Mouse (Mus musculus) forebrain, embryonic 12.5 days (tissue): ENCODE results near the gene P3h4. TPM values are rescaled to one million over a fixed set of nuclear protein-coding genes. Genes with fewer than 3 reads are reported as not detected.

Experiments
- ATAC-seq: fragments of 200-750 bp; cut with Nextera tagmentation; 2 replicates; pipeline ENCODE4 v1.8.0; 2017; ENCODE audit warnings: moderate TSS enrichment; ENCODE audit not compliant: low FRiP score
- H3K27ac ChIP-seq: fragments of 300-500 bp; sonication (generic); 2 replicates; pipeline ENCODE4 v1.5.1; 2016; ENCODE audit warnings: mild to moderate bottlenecking
- H3K27me3 ChIP-seq: fragments of 300-500 bp; sonication (generic); 2 replicates; pipeline ENCODE4 v1.6.1; 2016; ENCODE audit warnings: mild to moderate bottlenecking
- H3K36me3 ChIP-seq: fragments of 300-500 bp; sonication (generic); replicated peaks from 2 replicates; pipeline ENCODE4 v1.6.1; 2016; ENCODE audit warnings: mild to moderate bottlenecking
- H3K4me1 ChIP-seq: fragments of 300-500 bp; sonication (generic); 2 replicates; pipeline ENCODE4 v1.6.1; 2016
- H3K4me2 ChIP-seq: fragments of 300-500 bp; sonication (generic); 2 replicates; pipeline ENCODE4 v1.6.1; 2016; ENCODE audit warnings: mild to moderate bottlenecking, moderate library complexity
- H3K4me3 ChIP-seq: fragments of 300-500 bp; sonication (generic); replicated peaks from 2 replicates; pipeline ENCODE4 v1.5.1; 2016; ENCODE audit warnings: mild to moderate bottlenecking
- H3K9ac ChIP-seq: fragments of 300-500 bp; sonication (generic); 2 replicates; pipeline ENCODE4 v1.6.1; 2016; ENCODE audit warnings: mild to moderate bottlenecking
- H3K9me3 ChIP-seq: fragments of 300-500 bp; sonication (generic); 2 replicates; pipeline ENCODE4 v1.6.1; 2016
- WGBS: fragments of 180-500 bp; shearing (Covaris S2); methylation state at CpG from one replicate; pipeline ENCODE4 v1.1.7; 2016; 5-methylcytosine and 5-hydroxymethylcytosine counted together
- polyA plus RNA-seq: library from polyadenylated mRNA; unstranded; fragments of >200 nt; fragmentation: Nextera tagmentation; extraction: Ambion mirVana; gene quantifications from 2 replicates; pipeline ENCODE4 v1.2.1, GENCODE M21; 2016

P3h4 gene
- polyA plus RNA-seq, 1 experiment from 2014 or later = 18.9 TPM

GRCm38 (mm10) chr11:100426820-100427219 lies 12.2 kb upstream of the P3h4 start:
- Histone ChIP-seq H3K9me3 (no peaks in the 10 kb centered on the region), H3K9ac (no peak overlapping the region), H3K4me2 (no peak overlapping the region), H3K4me1 (no peaks in the 10 kb centered on the region; the same call in 1 of the 2 replicates), H3K4me3 (no peak overlapping the region), H3K27me3 (no peaks in the 10 kb centered on the region), H3K27ac (no peak overlapping the region), H3K36me3 (peaks cover 26% of the 10 kb centered on the region)
- no peak for ATAC-seq
- WGBS = 88% methylated on average over 3 of the region's 3 CpGs

GRCm38 (mm10) chr11:100425851-100426250 lies 11.2 kb upstream of the P3h4 start:
- Histone ChIP-seq H3K4me2 (no peak overlapping the region), H3K4me1 (no peaks in the 10 kb centered on the region; the same call in 1 of the 2 replicates), H3K4me3 (no peak overlapping the region), H3K36me3 (peaks cover 21% of the 10 kb centered on the region), H3K27me3 (no peaks in the 10 kb centered on the region), H3K9me3 (no peaks in the 10 kb centered on the region), H3K9ac (no peak overlapping the region), H3K27ac (0 out of 2 replicates have a peak overlapping the region, but pooled peaks have one; percentile 13)
- WGBS = 39% methylated on average over 7 of the region's 7 CpGs
- 0 out of 2 replicates have a peak, but pooled peaks have one; percentile 41 for ATAC-seq

- H3K36me3 ChIP-seq = peaks cover 3% of the 10 kb centered on the region; the same call in 1 of the 2 replicates
These were observed 9.2 kb upstream of the P3h4 start for GRCm38 (mm10) chr11:100423836-100424235.

GRCm38 (mm10) chr11:100421537-100421936 lies 6.9 kb upstream of the P3h4 start:
- peaks cover 7% of the 10 kb centered on the region for H3K27me3 ChIP-seq
- no peaks in the 10 kb centered on the region for H3K9me3 ChIP-seq
- H3K9ac ChIP-seq = no peak overlapping the region
- no peaks in the 10 kb centered on the region; the same call in 1 of the 2 replicates for H3K4me1 ChIP-seq
- no peak overlapping the region for H3K4me3 ChIP-seq
- no peak overlapping the region for H3K4me2 ChIP-seq
- H3K27ac ChIP-seq = no peak overlapping the region
- H3K36me3 ChIP-seq = 0 out of 2 replicates have a peak, but pooled peaks cover 3% of the 10 kb centered on the region
- WGBS = 80% methylated on average over 8 of the region's 8 CpGs
- no peak for ATAC-seq

More at GRCm38 (mm10) chr11:100423836-100424235, 9.2 kb upstream of the P3h4 start:
- no peaks in the 10 kb centered on the region for H3K27me3 ChIP-seq
- H3K9ac ChIP-seq = no peak overlapping the region
- 96% methylated on average over 7 of the region's 7 CpGs for WGBS
- no peaks in the 10 kb centered on the region for H3K9me3 ChIP-seq
- no peak overlapping the region for H3K27ac ChIP-seq
- H3K4me1 ChIP-seq = no peaks in the 10 kb centered on the region; the same call in 1 of the 2 replicates
- H3K4me3 ChIP-seq = no peak overlapping the region
- no peak for ATAC-seq
- H3K4me2 ChIP-seq = no peak overlapping the region; the same call in 1 of the 2 replicates

- peak within 1 kb of the TSS; percentile 74 for H3K4me2 ChIP-seq
- H3K4me3 ChIP-seq = peak within 1 kb of the TSS; percentile 54
- H3K36me3 ChIP-seq = no peaks in the 10 kb centered on the region
- H3K4me1 ChIP-seq = peaks cover 39% of the 10 kb centered on the region
- WGBS = under 1% methylated on average over 30 of the region's 31 CpGs
- peak within 1 kb of the TSS; percentile 61 for H3K9ac ChIP-seq
- peak; percentile 49; the same call in 1 of the 2 replicates for ATAC-seq
- H3K27me3 ChIP-seq = peaks cover 40% of the 10 kb centered on the region
- peak within 1 kb of the TSS; percentile 37 for H3K27ac ChIP-seq
- no peaks in the 10 kb centered on the region for H3K9me3 ChIP-seq
These were observed 532 bp upstream of the P3h4 start, which contains the start of gene Fkbp10 for GRCm38 (mm10) chr11:100414914-100415822. TSS of gene Fkbp10 (plus strand) at chr11:100415697.

- 80% methylated on average over 11 of the region's 11 CpGs for WGBS
- ATAC-seq = no peak
These were observed 1.1 kb downstream of the P3h4 start for GRCm38 (mm10) chr11:100413541-100413940.

GRCm38 (mm10) chr11:100411736-100412135 lies 2.9 kb downstream of the P3h4 start:
- Histone ChIP-seq H3K9me3 (no peaks in the 10 kb centered on the region), H3K4me3 (no peak overlapping the region), H3K4me1 (peaks cover 39% of the 10 kb centered on the region), H3K4me2 (no peak overlapping the region), H3K27me3 (peaks cover 35% of the 10 kb centered on the region), H3K36me3 (no peaks in the 10 kb centered on the region), H3K9ac (no peak overlapping the region), H3K27ac (no peak overlapping the region)
- 87% methylated on average over 11 of the region's 11 CpGs for WGBS
- no peak for ATAC-seq

More at GRCm38 (mm10) chr11:100413541-100413940, 1.1 kb downstream of the P3h4 start:
- Histone ChIP-seq H3K4me1 (peaks cover 39% of the 10 kb centered on the region), H3K27ac (no peak overlapping the region), H3K9me3 (no peaks in the 10 kb centered on the region), H3K4me3 (peak overlapping the region; percentile 54), H3K27me3 (peaks cover 40% of the 10 kb centered on the region), H3K9ac (peak overlapping the region; percentile 61), H3K36me3 (no peaks in the 10 kb centered on the region), H3K4me2 (peak overlapping the region; percentile 74)

GRCm38 (mm10) chr11:100409686-100410085 lies 5.0 kb downstream of the P3h4 start:
- Histone ChIP-seq H3K9me3 (no peaks in the 10 kb centered on the region), H3K4me2 (no peak overlapping the region), H3K4me3 (no peak overlapping the region), H3K27me3 (peaks cover 14% of the 10 kb centered on the region), H3K27ac (no peak overlapping the region), H3K4me1 (peaks cover 28% of the 10 kb centered on the region), H3K36me3 (no peaks in the 10 kb centered on the region), H3K9ac (no peak overlapping the region)
- 83% methylated on average over 3 of the region's 3 CpGs for WGBS
- ATAC-seq = no peak

- WGBS = 91% methylated on average over 12 of the region's 12 CpGs
- no peaks in the 10 kb centered on the region for H3K36me3 ChIP-seq
- H3K4me1 ChIP-seq = peaks cover 23% of the 10 kb centered on the region
- no peak overlapping the region for H3K4me2 ChIP-seq
- H3K9me3 ChIP-seq = no peaks in the 10 kb centered on the region
- H3K27me3 ChIP-seq = peaks cover 9% of the 10 kb centered on the region
- no peak overlapping the region for H3K9ac ChIP-seq
- no peak overlapping the region for H3K4me3 ChIP-seq
- ATAC-seq = no peak
- no peak overlapping the region for H3K27ac ChIP-seq
These were observed 5.7 kb downstream of the P3h4 start for GRCm38 (mm10) chr11:100408835-100409462.

- H3K4me1 ChIP-seq = peaks cover 18% of the 10 kb centered on the region
- H3K27ac ChIP-seq = no peak overlapping the region
- H3K27me3 ChIP-seq = peaks cover 2% of the 10 kb centered on the region; the same call in 1 of the 2 replicates
- no peak overlapping the region for H3K4me2 ChIP-seq
- H3K36me3 ChIP-seq = no peaks in the 10 kb centered on the region
- no peak for ATAC-seq
- no peak overlapping the region for H3K4me3 ChIP-seq
- WGBS = 40% methylated on average over 10 of the region's 10 CpGs
- no peak overlapping the region for H3K9ac ChIP-seq
- no peaks in the 10 kb centered on the region for H3K9me3 ChIP-seq
These were observed 6.4 kb downstream of the P3h4 start for GRCm38 (mm10) chr11:100408076-100408834.

- peaks cover 15% of the 10 kb centered on the region for H3K4me1 ChIP-seq
- H3K4me3 ChIP-seq = no peak overlapping the region
- H3K4me2 ChIP-seq = no peak overlapping the region
- no peaks in the 10 kb centered on the region for H3K36me3 ChIP-seq
- no peak overlapping the region for H3K9ac ChIP-seq
- ATAC-seq = no peak
- H3K27ac ChIP-seq = no peak overlapping the region
- H3K9me3 ChIP-seq = no peaks in the 10 kb centered on the region
- WGBS = 88% methylated on average over 5 of the region's 5 CpGs
- no peaks in the 10 kb centered on the region for H3K27me3 ChIP-seq
These were observed 7.5 kb downstream of the P3h4 start for GRCm38 (mm10) chr11:100406995-100407705.
